Mouse (Mus musculus) CH12.LX (cell line): ENCODE measurements at regions not wholly inside any gene's neighbourhood (a gene's known extent, or its start where the extent isn't known, plus 50 kb on each side); places are given as distances from the start of the nearest gene placed in this dataset.

ENCODE experiments used
- CTCF ChIP-seq, 2 experiments: IDR thresholded peaks in 1 of 2; conservative IDR thresholded peaks in 1 of 2; 2 replicates each; pipeline ENCODE4 v1.5.1; 2011 to 2012; ENCODE audit warnings: low read depth in 2 of 2, low read length in 2 of 2, improper control_type of control experiment in 1 of 2, inconsistent platforms in 1 of 2, mild to moderate bottlenecking in 1 of 2, moderate library complexity in 1 of 2
- GABPA ChIP-seq: IDR thresholded peaks from 2 replicates; pipeline ENCODE4 v1.6.1; 2012; ENCODE audit warnings: low read depth, low read length, improper control_type of control experiment, inconsistent platforms; ENCODE audit not compliant: insufficient replicate concordance
- ZNF384 ChIP-seq: IDR thresholded peaks from 2 replicates; pipeline ENCODE4 v1.6.1; 2012; ENCODE audit warnings: low read depth, low read length, improper control_type of control experiment, inconsistent platforms

DNA sequence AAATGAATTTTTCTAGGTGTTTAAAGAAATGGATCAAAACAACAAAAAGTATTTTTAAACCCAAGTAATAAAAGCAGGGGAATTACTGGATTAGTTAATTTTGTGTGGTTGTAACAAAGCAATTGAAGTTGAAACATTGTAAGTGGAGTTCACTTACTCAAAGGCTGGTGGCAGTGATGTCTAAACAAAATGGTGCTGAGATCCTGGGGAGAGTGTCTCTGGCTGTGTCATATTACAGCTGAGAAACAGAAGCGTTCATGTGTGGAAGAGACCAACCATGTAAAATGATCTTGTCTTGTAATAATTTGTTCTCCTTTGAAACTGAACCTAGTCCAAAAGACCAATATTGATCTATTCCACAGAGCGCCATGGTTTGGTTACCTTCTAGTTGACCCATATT, 525.2 kb upstream of the Fbxo33 start:
- no peak for TF ChIP-seq ZNF384
- no peak for TF ChIP-seq GABPA
- no peak for TF ChIP-seq CTCF (conservative IDR thresholded peaks at IDR 0.05 in 1 of 2, IDR thresholded peaks at IDR 0.05 in 1 of 2; ENCODE audit: low read depth in 2 of 2, low read length in 2 of 2)
